Mouse (Mus musculus) kidney, adult 9 months (tissue): Measurements from ENCODE around the gene Bicc1.
A peak's percentile ranks its signal among the peaks of the same experiment; 100 is the strongest.

Source experiments
- DNase-seq: peaks from one replicate; pipeline ENCODE4 v3.0.0; 2022

The Bicc1 gene

GRCm38 (mm10) chr10:71159676-71160235 lies at the start of gene Bicc1:
Gene Bicc1, minus strand, starts transcription at chr10:71159700.
- DNase-seq: peak; percentile 46

- no peak for DNase-seq
These were observed 42.0 kb upstream of the Bicc1 start for GRCm38 (mm10) chr10:71201512-71201911.

- DNase-seq: no peak
These were observed 41.5 kb upstream of the Bicc1 start for GRCm38 (mm10) chr10:71200964-71201363.

- peak; percentile 44 for DNase-seq
These were observed 39.2 kb upstream of the Bicc1 start for GRCm38 (mm10) chr10:71198676-71199075.

- no peak for DNase-seq
These were observed 37.7 kb upstream of the Bicc1 start for GRCm38 (mm10) chr10:71197036-71197785.

GRCm38 (mm10) chr10:71195501-71195900 lies 36.0 kb upstream of the Bicc1 start:
- DNase-seq: no peak

GRCm38 (mm10) chr10:71194713-71195112 lies 35.2 kb upstream of the Bicc1 start:
- no peak for DNase-seq

- DNase-seq: no peak
These were observed 33.8 kb upstream of the Bicc1 start for GRCm38 (mm10) chr10:71193319-71193718.

GRCm38 (mm10) chr10:71192886-71193285 lies 33.4 kb upstream of the Bicc1 start:
- no peak for DNase-seq

GRCm38 (mm10) chr10:71188681-71189080 lies 29.2 kb upstream of the Bicc1 start:
- peak; percentile 63 for DNase-seq

GRCm38 (mm10) chr10:71185059-71185458 lies 25.6 kb upstream of the Bicc1 start:
- no peak for DNase-seq

GRCm38 (mm10) chr10:71183339-71184031 lies 24.0 kb upstream of the Bicc1 start:
- no peak for DNase-seq

GRCm38 (mm10) chr10:71181931-71182330 lies 22.4 kb upstream of the Bicc1 start:
- DNase-seq: peak; percentile 58

GRCm38 (mm10) chr10:71181091-71181490 lies 21.6 kb upstream of the Bicc1 start:
- DNase-seq: peak; percentile 67

- DNase-seq: no peak
These were observed 20.6 kb upstream of the Bicc1 start for GRCm38 (mm10) chr10:71180057-71180456.

- no peak for DNase-seq
These were observed 17.7 kb upstream of the Bicc1 start for GRCm38 (mm10) chr10:71177201-71177600.

- no peak for DNase-seq
These were observed 16.8 kb upstream of the Bicc1 start for GRCm38 (mm10) chr10:71176341-71176740.

- no peak for DNase-seq
These were observed 15.8 kb upstream of the Bicc1 start for GRCm38 (mm10) chr10:71175280-71175679.

- no peak for DNase-seq
These were observed 11.9 kb upstream of the Bicc1 start for GRCm38 (mm10) chr10:71171414-71171813.

GRCm38 (mm10) chr10:71170771-71171170 lies 11.3 kb upstream of the Bicc1 start:
- peak; percentile 64 for DNase-seq

GRCm38 (mm10) chr10:71169811-71170210 lies 10.3 kb upstream of the Bicc1 start:
- DNase-seq: no peak

GRCm38 (mm10) chr10:71169171-71169570 lies 9.7 kb upstream of the Bicc1 start:
- no peak for DNase-seq

GRCm38 (mm10) chr10:71160449-71160848 lies 949 bp upstream of the Bicc1 start:
- DNase-seq: no peak
